Mouse (Mus musculus): ENCODE results near the gene Bmi1.

- TF ChIP-seq EP300 (IDR thresholded peaks at IDR 0.05; ENCODE audit: low read depth) (no peak), CTCF (IDR thresholded peaks at IDR 0.05; ENCODE audit: low read depth) (no peak)
Measured at GRCm38 (mm10) chr2:18672133-18672765, 4.6 kb upstream of the Bmi1 start, which contains the start of gene Commd3.
